Mouse (Mus musculus) heart, adult 2 months (tissue): Measurements from ENCODE around the gene Ppid. TPM values are rescaled to one million over a fixed set of nuclear protein-coding genes. Genes with fewer than 3 reads are reported as not detected.
A peak's percentile ranks its signal among the peaks of the same experiment; 100 is the strongest.

ENCODE experiments used
- DNase-seq, 2 experiments: peaks; one replicate each; pipeline ENCODE4 v3.0.0; 2021
- H3K27ac ChIP-seq: fragments of 200-600 bp; 2 replicates; pipeline ENCODE4 v1.8.1; 2022
- H3K27me3 ChIP-seq: fragments of 200-500 bp; 2 replicates; pipeline ENCODE4 v1.6.1; 2012; ENCODE audit warnings: mild to moderate bottlenecking, low read length, inconsistent platforms, mixed read lengths; ENCODE audit not compliant: control insufficient read depth, insufficient read depth
- H3K36me3 ChIP-seq: fragments of 200-500 bp; 2 replicates; pipeline ENCODE4 v1.6.1; 2012; ENCODE audit warnings: low read length, inconsistent platforms; ENCODE audit not compliant: control insufficient read depth, insufficient read depth
- H3K4me1 ChIP-seq: fragments of 200-500 bp; 2 replicates; pipeline ENCODE4 v1.6.1; 2011; ENCODE audit warnings: low read length; ENCODE audit not compliant: control insufficient read depth, insufficient read depth
- H3K4me3 ChIP-seq: fragments of 200-600 bp; 2 replicates; pipeline ENCODE4 v1.8.1; 2022
- H3K79me2 ChIP-seq: fragments of 200-500 bp; replicated peaks from 2 replicates; pipeline ENCODE4 v1.6.1; 2012; ENCODE audit warnings: mild to moderate bottlenecking, inconsistent platforms, low read length, moderate library complexity, mixed read lengths; ENCODE audit not compliant: control insufficient read depth, insufficient read depth
- H3K9ac ChIP-seq: fragments of 200-500 bp; 2 replicates; pipeline ENCODE4 v1.6.1; 2012; ENCODE audit warnings: low read depth, mild to moderate bottlenecking, control low read depth, inconsistent platforms, low read length, mixed read lengths
- CTCF ChIP-seq: fragments of 200-600 bp; IDR thresholded peaks from 2 replicates; pipeline ENCODE4 v1.8.1; 2022; ENCODE audit warnings: antibody characterized with exemption, mild to moderate bottlenecking, moderate library complexity
- EP300 ChIP-seq: fragments of 200-500 bp; IDR thresholded peaks from 2 replicates; pipeline ENCODE4 v1.6.1; 2011; ENCODE audit warnings: low read depth, low read length, control low read depth; ENCODE audit not compliant: insufficient read depth
- POLR2A ChIP-seq: fragments of 200-500 bp; IDR thresholded peaks from 2 replicates; pipeline ENCODE4 v1.6.1; 2011; ENCODE audit warnings: mild to moderate bottlenecking, low read depth, low read length, control low read depth; ENCODE audit not compliant: insufficient read depth
- WGBS: fragments of 180-500 bp; shearing (Covaris S2); methylation state at CpG from one replicate; pipeline ENCODE4 v1.1.7; 2018; 5-methylcytosine and 5-hydroxymethylcytosine counted together
- intact Hi-C: fragments of 180-260 bp; cut with DNase I; formaldehyde crosslinking; loops from one replicate; pipeline ENCODE4 v1.15.1; 2025
- long read RNA-seq: library from polyadenylated mRNA; stranded (forward); transcript quantifications from one replicate; pipeline ENCODE4 v2.0.0, GENCODE M21; 2021
- polyA plus RNA-seq: library from polyadenylated mRNA; depleted of rRNA; stranded (reverse); fragments of >200 nt; gene quantifications from 2 replicates; pipeline ENCODE4 v1.2.3, GENCODE M21; 2012; rRNA removed
- total RNA-seq, 2 experiments: library from RNA; stranded (reverse); gene quantifications; 2 replicates each; pipeline ENCODE4 v1.2.3; 2021

Ppid gene
- total RNA-seq, result 10 to 100 TPM; 39.9 to 42.9 TPM
- polyA plus RNA-seq, result 8.9 and 20.6 TPM in 2 replicates
- long read RNA-seq, transcript Ppid-201 (10 exons, 1,752 nt), result major isoform, 46 of 49 reads
- long read RNA-seq, partial matches to known transcripts, result 1 of 49 reads
- long read RNA-seq, other reads (novel, unspliced or antisense), result 1 of 49 reads

DNA sequence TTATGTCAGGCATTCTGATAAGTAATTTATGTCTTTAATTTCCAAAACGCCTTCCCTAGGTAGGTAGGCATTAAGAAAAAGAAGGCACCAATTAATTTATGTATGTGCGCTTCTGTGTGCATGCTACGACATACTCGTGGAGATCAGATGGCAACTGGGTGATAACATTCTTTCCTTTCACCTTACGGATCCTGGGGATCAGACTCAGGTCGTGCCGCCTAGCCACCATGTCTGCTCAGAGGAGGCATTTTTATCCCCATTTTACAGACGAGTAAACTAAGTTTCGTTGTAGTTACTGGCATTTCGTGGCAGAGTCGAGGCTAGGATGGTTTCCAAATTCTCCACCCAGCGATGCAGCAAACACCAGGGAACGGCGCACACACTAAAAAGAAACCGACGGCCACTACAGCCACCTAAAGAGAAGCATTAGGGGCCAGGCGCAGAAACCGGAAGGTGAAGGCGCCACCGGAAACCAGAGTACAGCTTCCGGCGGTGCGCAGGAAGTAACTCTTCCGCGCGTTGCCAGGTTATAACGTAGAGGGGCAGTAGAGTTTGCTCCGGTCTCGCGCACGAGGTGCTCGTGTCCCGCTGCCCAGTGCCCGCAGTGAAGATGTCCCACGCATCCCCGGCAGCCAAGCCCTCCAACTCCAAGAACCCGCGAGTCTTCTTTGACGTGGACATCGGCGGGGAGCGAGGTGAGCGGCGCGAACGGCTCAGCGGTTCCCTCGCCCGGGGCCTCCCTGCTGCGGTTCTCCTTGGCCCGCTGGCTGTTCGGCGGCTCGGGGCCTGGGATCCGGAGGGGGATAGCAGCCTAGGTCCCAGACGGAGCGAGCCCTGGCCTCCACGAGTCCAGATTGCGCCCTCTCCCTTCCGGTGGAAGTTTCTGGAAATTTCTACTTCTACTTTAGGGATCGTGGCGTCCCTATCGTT lies at the start of gene Ppid:
Ppid (plus strand) TSS at position 480 of the 930 bp plus-strand sequence.
- 2% methylated on average over 63 of the region's 63 CpGs for WGBS
- H3K4me1 ChIP-seq, result peaks cover 3% of the 10 kb centered on the region
- peak within 1 kb of the TSS; percentile 90 for H3K9ac ChIP-seq
- H3K79me2 ChIP-seq, result no peaks in the 10 kb centered on the region
- peak within 1 kb of the TSS; percentile 95 for H3K4me3 ChIP-seq
- DNase-seq, result peak; percentile 83 to 86
- peak; percentile 38 for TF ChIP-seq CTCF
- TF ChIP-seq EP300, result peak; percentile 79; the same call in 1 of the 2 replicates
- TF ChIP-seq POLR2A, result peak; percentile 76
- no peaks in the 10 kb centered on the region for H3K27me3 ChIP-seq
- intact Hi-C loops, result loop anchor here (2.0 kb wide), 1 partner anchor 22 kb away; no protein-coding TSS in a partner anchor
- peaks cover 9% of the 10 kb centered on the region for H3K36me3 ChIP-seq
- peak within 1 kb of the TSS; percentile 87 for H3K27ac ChIP-seq

DNA sequence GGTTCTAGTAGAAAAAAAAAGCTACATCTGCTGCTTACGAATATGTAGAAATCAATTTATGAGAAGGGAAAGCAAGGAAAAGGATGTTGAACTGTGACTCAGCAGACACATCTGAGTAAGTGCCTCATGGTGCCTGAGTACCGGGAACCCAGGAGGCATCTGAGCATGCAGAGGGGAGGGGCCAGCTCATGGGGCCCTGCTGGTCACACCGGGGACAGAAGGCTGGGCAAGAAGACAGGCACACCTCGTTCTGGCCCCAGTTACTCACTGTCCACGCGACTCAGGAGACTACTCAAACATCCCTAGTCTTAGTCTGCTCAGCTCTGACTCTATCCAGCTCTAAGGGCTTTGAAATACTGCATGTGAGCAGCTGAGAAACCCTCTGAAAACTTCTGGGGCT lies 48.6 kb upstream of the Ppid start:
- no peak for TF ChIP-seq EP300
- peak; percentile 31 for TF ChIP-seq CTCF
- no peak for TF ChIP-seq POLR2A

DNA sequence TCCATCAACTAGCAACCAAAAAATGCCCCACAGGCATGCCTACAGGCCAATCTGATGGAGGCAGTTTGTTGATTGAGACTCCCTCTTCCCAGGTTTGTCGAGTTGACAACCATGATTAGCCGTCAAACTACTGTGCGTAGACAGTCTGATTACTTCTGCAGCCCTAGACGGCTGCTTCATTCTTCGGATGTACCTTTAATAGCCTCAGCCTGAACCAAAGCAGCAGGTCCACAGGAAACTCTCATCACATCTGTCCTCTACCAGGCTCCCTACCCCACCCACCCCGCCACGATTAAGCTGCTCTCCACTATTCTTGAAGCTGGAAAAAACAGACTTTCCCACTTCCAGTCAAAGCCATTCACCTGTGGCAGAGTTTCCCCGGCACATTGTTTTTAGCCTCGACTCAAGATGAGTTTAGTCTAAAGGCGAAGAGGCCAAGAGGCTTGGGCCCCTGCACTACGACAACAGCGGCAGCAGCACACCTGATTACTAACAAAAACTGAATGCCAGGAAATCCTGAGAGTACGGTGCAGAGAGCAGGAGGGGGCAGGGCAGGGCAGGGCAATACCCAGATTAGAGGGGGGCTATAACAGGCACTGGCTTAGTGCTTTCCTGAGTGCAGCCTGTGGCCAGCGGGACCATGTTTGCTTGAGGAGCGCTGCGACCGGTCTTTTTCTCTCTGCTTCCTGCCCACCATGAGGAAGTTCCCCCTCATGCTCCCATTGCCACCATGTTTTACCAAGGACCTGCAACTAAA lies 42.3 kb upstream of the Ppid start:
- Histone ChIP-seq H3K36me3 (peaks cover 2% of the 10 kb centered on the region; the same call in 1 of the 2 replicates), H3K4me1 (peaks cover 5% of the 10 kb centered on the region), H3K27me3 (no peaks in the 10 kb centered on the region), H3K79me2 (peaks cover 9% of the 10 kb centered on the region), H3K27ac (peak overlapping the region; percentile 48), H3K4me3 (no peak overlapping the region), H3K9ac (no peak overlapping the region)
- WGBS, result 50% methylated on average over 17 of the region's 17 CpGs
- intact Hi-C loops, result no loop called here
- DNase-seq, result peak in 1 of 2 experiments; percentile 28
- TF ChIP-seq EP300 (0 out of 2 replicates have a peak, but pooled peaks have one; percentile 7), POLR2A (no peak)

More for the DNA sequence above, 48.6 kb upstream of the Ppid start:
- Histone ChIP-seq H3K4me1 (peaks cover 1% of the 10 kb centered on the region), H3K27me3 (no peaks in the 10 kb centered on the region), H3K9ac (no peak overlapping the region), H3K4me3 (no peak overlapping the region), H3K27ac (no peak overlapping the region), H3K36me3 (no peaks in the 10 kb centered on the region), H3K79me2 (peaks cover 6% of the 10 kb centered on the region)
- 29% methylated on average over 6 of the region's 6 CpGs for WGBS
- DNase-seq, result no peak
- intact Hi-C loops, result no loop called here

DNA sequence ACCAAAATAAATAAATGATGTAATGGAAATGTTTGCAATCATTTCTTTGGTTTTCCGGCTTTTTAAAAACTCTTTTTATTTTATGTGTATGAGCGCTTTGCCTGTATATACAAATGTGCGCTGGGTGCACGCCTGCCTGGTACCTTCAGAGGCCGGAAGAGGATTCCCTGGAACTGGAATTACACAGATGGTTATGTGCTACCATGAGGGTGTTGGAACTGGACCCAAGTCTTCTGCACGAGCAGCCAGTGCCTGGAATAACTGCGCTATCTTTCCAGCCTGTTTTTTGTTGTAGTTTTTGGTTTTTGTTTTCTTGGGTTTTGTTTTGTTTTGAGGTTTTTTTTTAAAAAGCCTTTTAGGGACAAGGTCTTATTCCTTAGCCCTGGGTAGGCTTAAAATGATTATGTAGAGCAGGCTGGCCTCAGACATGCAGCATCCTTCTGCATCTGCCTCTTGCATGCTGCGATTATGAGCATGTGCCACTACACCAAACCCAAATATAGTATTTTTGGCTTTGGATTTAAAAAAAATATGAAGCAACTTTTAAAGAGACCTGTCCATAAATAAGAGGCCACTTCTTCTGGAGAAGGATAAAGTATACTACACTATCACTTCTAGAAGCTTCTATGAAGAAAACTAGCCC lies 41.3 kb upstream of the Ppid start:
- Histone ChIP-seq H3K27me3 (no peaks in the 10 kb centered on the region), H3K36me3 (peaks cover 2% of the 10 kb centered on the region; the same call in 1 of the 2 replicates), H3K27ac (peak overlapping the region; percentile 5; the same call in 1 of the 2 replicates), H3K9ac (no peak overlapping the region), H3K4me1 (peaks cover 5% of the 10 kb centered on the region), H3K4me3 (no peak overlapping the region), H3K79me2 (peaks cover 11% of the 10 kb centered on the region)
- no peak for DNase-seq
- intact Hi-C loops, result no loop called here
- no peak for TF ChIP-seq EP300
- no peak for TF ChIP-seq POLR2A
- no peak for TF ChIP-seq CTCF
- WGBS, result 80% methylated on average over 8 of the region's 8 CpGs

DNA sequence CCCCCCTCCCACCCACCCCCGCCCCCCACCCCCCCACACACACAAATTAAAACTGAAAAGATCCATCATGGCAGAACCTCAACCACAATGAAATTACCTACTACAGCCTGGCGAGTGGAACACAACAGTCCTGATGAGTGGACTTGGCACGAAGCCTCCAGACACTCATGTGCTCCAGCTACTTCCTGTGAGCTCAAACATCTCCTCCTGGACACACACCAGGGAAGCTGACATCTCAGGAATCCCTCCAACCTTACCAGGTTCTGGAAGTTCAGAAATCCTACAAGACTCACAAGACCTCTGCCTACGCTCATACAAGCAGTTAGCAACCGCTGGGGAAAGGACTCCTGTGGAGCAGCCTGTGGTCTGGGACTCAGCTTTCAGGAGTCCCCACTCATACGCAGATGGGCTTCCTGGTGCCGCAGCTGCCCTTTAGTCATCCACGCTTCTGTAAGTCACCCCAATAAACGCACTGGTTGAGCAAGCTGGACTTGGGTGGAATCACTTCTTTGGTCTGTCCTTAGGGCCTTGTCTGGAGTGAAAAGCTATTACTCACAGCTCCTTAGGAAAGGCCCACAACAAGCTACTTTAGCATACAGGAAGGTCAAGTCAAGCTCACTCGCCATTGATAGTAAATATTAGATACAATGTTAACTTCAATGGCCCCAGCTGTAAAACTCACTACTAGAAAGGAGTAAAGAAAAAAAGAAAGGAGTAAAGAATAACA lies 39.2 kb upstream of the Ppid start:
- Histone ChIP-seq H3K27ac (no peak overlapping the region), H3K27me3 (no peaks in the 10 kb centered on the region), H3K79me2 (peaks cover 11% of the 10 kb centered on the region), H3K4me3 (no peak overlapping the region), H3K36me3 (peaks cover 2% of the 10 kb centered on the region; the same call in 1 of the 2 replicates), H3K4me1 (peaks cover 5% of the 10 kb centered on the region), H3K9ac (no peak overlapping the region)
- intact Hi-C loops, result no loop called here
- DNase-seq, result no peak
- TF ChIP-seq CTCF (no peak), EP300 (no peak), POLR2A (no peak)
- 75% methylated on average over 10 of the region's 10 CpGs for WGBS
